Mouse (Mus musculus): ENCODE results near the gene St3gal2.

- TF ChIP-seq CTCF (IDR thresholded peaks at IDR 0.05): no peak
- no peak for TF ChIP-seq EP300 (IDR thresholded peaks at IDR 0.05; ENCODE audit: insufficient read depth, low read depth, low read length)
Measured at GRCm38 (mm10) chr8:110901839-110902578, 17.7 kb upstream of the St3gal2 start, which contains the start of gene Fuk.
